Comparison of ENCODE assay signal across 15 mouse cellular contexts in genomic region chr10:20379071-20379735, GRCm38 (mm10). TPM values are rescaled to one million over a fixed set of nuclear protein-coding genes. Genes with fewer than 3 reads are reported as not detected.
DNase-seq lines count a peak whose midpoint lies in the region; ATAC-seq and TF ChIP-seq lines count a peak whose summit lies in the region.
"Had no signal": no experiment of that assay in that cellular context is flagged by ENCODE, and none has a peak within 500 bp of the region (broad histone marks: within the 10 kb centered on the region; RNA-seq: fewer than 3 reads in every experiment).

No protein-coding gene starts in this region.

- H3K9me3 ChIP-seq in heart, embryonic 12.5 days (replicated peaks) = no peaks in the 10 kb centered on the region
- H3K9me3 ChIP-seq: embryonic facial prominence, embryonic 15.5 days; hindbrain, embryonic 13.5 days; kidney, embryonic 15.5 days; limb, embryonic 12.5 days had no signal

- no peaks in the 10 kb centered on the region for H3K36me3 ChIP-seq in heart, embryonic 12.5 days
- H3K36me3 ChIP-seq: embryonic facial prominence, embryonic 15.5 days; hindbrain, embryonic 13.5 days; kidney, embryonic 15.5 days; limb, embryonic 12.5 days had no signal

- TF ChIP-seq POLR2A in brain, embryonic 14.5 days (IDR thresholded peaks at IDR 0.05; ENCODE audit: borderline replicate concordance, extremely low read depth, insufficient read depth, insufficient read length, poor library complexity, severe bottlenecking) = no peak

- no peak for TF ChIP-seq CTCF in brain, embryonic 14.5 days (IDR thresholded peaks at IDR 0.05; ENCODE audit: borderline replicate concordance, extremely low read depth, insufficient read depth, insufficient read length)

- WGBS in heart, embryonic 12.5 days = 77% methylated on average over 9 of the region's 9 CpGs

- H3K4me1 ChIP-seq in heart, embryonic 12.5 days (replicated peaks) = peaks cover 9% of the 10 kb centered on the region
- H3K4me1 ChIP-seq: embryonic facial prominence, embryonic 15.5 days; kidney, embryonic 15.5 days; limb, embryonic 12.5 days had no signal

- intact Hi-C loops in heart, postnatal 14 days (cut with DNase I) = no loop called here
- intact Hi-C loops in left cerebral cortex, postnatal 25 days (cut with DNase I) = no loop called here

- no peaks in the 10 kb centered on the region for H3K27me3 ChIP-seq in heart, embryonic 12.5 days (replicated peaks)
- H3K27me3 ChIP-seq: embryonic facial prominence, embryonic 15.5 days; hindbrain, embryonic 13.5 days; kidney, embryonic 15.5 days; limb, embryonic 12.5 days had no signal

- H3K4me2 ChIP-seq in heart, embryonic 12.5 days = no peak overlapping the region
- H3K4me2 ChIP-seq: embryonic facial prominence, embryonic 15.5 days; hindbrain, embryonic 13.5 days; kidney, embryonic 15.5 days; limb, embryonic 12.5 days had no signal

- no peak overlapping the region for H3K9ac ChIP-seq in heart, embryonic 12.5 days
- H3K9ac ChIP-seq: embryonic facial prominence, embryonic 15.5 days; hindbrain, embryonic 13.5 days; kidney, embryonic 15.5 days; limb, embryonic 12.5 days had no signal

- H3K4me3 ChIP-seq in heart, embryonic 12.5 days = no peak overlapping the region
- H3K4me3 ChIP-seq: embryonic facial prominence, embryonic 15.5 days; hindbrain, embryonic 13.5 days; kidney, embryonic 15.5 days; limb, embryonic 12.5 days had no signal

- peak; percentile 98 for DNase-seq in heart, adult 11 months
- DNase-seq in ES-CJ7 (ENCODE audit: low read depth, low spot score) = peak; percentile 28
- peak; percentile 80 for DNase-seq in brain, embryonic 14.5 days (ENCODE audit: low read depth)
- peak; percentile 17 to 24 for DNase-seq in heart, postnatal 14 days
- no peak for DNase-seq in embryo, embryonic 11 days
- DNase-seq in left cerebral cortex, postnatal 25 days (ENCODE audit: low spot score in 2 of 2) = no peak
- DNase-seq: cerebellum, adult 9-10 months had no signal

- ATAC-seq in heart, embryonic 12.5 days (ENCODE audit: insufficient number of reproducible peaks, low FRiP score) = no peak
- no peak for ATAC-seq in monocyte, adult 5-6 weeks (replicated peaks; ENCODE audit: insufficient number of reproducible peaks, low FRiP score, low TSS enrichment, poor library complexity, severe bottlenecking)

- no peak overlapping the region for H3K27ac ChIP-seq in heart, embryonic 12.5 days (ENCODE audit: poor library complexity, severe bottlenecking)
- H3K27ac ChIP-seq: embryonic facial prominence, embryonic 15.5 days; hindbrain, embryonic 13.5 days; kidney, embryonic 15.5 days; limb, embryonic 12.5 days; macrophage had no signal

RNA-seq across cellular contexts. Expression of gene Mtfr2, which starts 31.6 kb away (rescaled TPM):
- 2.4 and 3.2 TPM in 2 replicates for polyA plus RNA-seq in heart, embryonic 12.5 days (2016; fragmentation: Nextera tagmentation; extraction: Ambion mirVana)
- 3.1 and 4.2 TPM in 2 replicates for polyA plus RNA-seq in brain, embryonic 14.5 days (2012; rRNA removed)
- total RNA-seq in heart, postnatal 14 days (2021) = 1 to 10 TPM in 1 of 2 experiments, under 1 TPM in 1; 0.72 to 1.2 TPM
- 0.48 to 0.87 TPM in 2 of 3 replicates, not detected in the other for total RNA-seq in monocyte, adult 5-6 weeks (2017)
- under 1 TPM; 0.50 to 0.55 TPM for total RNA-seq in left cerebral cortex, postnatal 25 days (2021)
- total RNA-seq: gastrocnemius, adult 8-10 months had no signal

Comparison
In these comparisons a context has a peak if more than half of its experiments do, and no peak if none do; other contexts are left out.
1. DNase-seq: peak in heart, adult 11 months (single experiment), ES-CJ7 (single experiment), brain, embryonic 14.5 days (single experiment) and heart, postnatal 14 days (2 of 2); none in embryo, embryonic 11 days (single experiment) and left cerebral cortex, postnatal 25 days (0 of 2).